Mouse (Mus musculus): Measurements from ENCODE around the gene 4933424G06Rik.
A peak's percentile ranks its signal among the peaks of the same experiment; 100 is the strongest.

4933424G06Rik gene

DNA sequence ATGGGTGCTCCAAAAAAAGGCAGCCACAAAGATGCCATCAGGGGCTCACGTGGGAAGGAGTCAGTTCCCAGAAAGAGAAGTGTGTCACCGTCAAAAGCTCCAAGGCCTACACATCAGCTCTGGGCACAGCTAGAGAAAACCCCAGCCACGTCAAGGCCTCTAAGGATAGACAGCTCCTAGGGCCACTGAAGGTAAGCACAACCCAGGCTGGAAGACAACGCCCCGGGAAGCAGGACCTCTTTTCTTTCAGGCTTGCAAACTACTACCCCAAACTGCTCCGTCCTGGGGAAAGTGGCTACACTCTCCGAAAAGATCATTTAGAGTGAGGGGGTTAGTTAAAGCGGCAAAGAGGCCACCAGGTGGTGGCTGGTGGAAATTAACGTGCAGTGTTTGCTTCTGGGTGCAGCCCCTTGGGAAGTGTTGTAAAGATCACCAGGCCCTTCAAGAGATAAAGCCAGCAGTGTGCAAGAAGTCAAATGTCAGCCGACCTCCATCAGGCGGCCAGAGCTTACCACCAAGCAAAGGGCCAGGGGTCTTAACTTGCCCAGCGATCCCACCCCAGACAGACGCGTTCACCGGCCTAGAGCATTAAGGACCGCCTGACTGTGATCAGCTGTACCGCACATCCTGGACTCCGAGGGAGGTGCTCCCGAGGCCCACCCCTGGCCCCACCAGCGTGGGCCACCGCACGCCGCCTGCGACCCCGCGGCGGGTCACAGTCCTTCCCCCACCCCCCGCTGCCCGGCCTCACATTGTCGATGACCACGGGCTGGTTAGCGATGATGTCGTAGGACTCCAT, 695 bp upstream of the 4933424G06Rik start:
- DNase-seq (ENCODE audit: low spot score in 2 of 2), result peak in 1 of 2 experiments; percentile 45

DNA sequence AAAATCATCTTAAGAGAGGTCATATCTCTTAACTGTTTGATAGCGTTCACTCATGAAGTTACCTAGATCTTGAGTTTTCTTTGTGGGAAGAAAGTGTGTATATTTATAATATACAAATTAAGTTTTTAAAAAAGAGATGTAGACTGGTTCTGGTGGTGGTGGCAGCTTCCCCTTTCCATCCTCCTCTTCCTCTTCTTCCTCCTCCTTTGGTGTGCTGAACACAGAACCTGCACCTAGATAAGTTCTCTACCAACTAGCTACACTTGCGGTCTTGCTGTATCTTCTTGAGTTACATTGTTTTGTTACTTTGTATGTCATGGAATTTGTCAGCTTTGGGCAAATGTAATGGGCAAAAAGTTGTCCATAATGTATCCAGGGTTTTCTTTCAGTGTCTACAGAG, 1.2 kb downstream of the 4933424G06Rik start:
- DNase-seq (ENCODE audit: low spot score in 2 of 2), result no peak

DNA sequence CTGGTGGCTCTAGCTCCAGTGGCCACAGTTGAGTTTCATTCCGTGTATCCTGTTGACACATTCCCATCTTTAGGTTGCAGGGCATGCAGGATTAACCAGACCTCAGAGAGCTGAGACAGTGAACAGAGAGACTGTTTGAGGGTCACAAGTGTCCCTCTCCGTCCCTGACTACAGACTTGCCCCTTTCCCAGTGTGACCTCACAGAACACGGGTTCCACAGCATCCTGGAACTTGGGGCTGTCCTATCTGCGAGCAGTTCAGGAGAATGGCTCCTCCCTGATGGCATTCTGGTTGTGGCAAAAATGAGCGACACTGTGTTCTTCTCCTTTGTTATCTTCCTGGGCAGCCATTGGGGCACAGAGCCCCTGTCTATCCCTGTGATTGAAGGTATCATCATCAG, 4.4 kb downstream of the 4933424G06Rik start, which contains the start of gene Actr1b:
Gene Actr1b (minus strand): TSS at position 112 of the 400 bp plus-strand sequence.
- no peak for DNase-seq (ENCODE audit: low spot score in 2 of 2)

DNA sequence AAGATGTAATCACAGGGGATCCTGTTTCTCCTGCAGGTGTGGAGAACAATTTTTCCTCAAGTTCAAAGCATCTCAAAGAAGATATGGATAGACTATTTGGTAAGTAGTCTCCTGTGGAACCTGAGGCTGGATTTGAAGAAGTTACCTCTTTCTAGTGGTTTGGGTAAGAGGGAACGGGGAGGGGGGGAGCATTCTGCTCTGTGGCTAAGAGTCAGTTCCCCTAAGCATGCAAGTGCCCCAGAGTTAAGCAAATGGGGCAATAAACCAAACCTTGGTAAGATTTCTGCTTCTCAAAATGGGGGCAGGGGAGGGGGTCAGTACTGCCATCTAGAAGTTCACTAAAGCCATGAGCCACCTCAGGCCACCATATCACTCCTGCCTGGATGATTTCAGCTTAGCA, 8.8 kb downstream of the 4933424G06Rik start:
- no peak for DNase-seq (ENCODE audit: low spot score in 2 of 2)

DNA sequence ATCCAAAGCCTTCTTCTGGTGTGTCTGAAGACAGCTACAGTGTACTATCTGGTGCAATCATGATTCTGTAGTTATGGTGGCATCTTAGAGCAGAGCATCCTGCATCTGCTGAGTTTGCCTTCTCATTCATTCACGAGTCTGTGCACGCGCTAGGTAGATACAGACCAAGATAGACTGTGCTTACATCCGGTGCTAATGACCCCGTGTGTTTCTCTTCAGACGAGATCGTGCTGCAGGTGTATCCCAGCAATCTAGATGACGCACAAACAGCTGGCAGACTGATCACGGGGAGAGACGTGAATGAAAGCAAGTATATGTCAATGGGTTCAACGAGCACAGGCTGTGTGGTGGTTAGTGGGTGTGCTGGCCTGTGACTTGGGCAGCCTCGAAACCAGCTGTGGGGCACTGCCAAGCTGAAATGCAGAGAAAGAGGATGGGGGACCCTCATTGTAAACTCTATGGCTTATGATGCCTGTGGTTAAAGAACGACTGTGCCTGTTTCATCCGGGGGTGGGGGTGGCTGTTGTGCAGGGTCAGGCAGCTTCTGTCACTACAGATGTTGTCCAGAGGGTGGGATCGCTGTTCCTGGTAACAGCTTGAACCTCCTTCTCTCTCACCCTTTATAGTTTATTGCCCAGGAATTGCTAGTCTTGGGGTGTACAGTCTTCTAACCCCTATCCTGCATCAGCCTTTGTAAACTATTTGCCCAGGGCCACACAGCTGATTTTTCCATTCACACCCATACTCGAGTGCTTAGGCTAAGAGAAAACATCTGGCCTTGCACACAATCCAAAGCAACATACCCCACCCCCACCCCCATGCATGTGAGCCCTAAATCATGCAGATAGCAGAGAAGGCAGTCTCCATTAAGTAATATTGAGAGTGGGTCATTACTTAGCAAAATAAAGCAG, 13.5 kb downstream of the 4933424G06Rik start:
- DNase-seq (ENCODE audit: low spot score in 2 of 2), result no peak

DNA sequence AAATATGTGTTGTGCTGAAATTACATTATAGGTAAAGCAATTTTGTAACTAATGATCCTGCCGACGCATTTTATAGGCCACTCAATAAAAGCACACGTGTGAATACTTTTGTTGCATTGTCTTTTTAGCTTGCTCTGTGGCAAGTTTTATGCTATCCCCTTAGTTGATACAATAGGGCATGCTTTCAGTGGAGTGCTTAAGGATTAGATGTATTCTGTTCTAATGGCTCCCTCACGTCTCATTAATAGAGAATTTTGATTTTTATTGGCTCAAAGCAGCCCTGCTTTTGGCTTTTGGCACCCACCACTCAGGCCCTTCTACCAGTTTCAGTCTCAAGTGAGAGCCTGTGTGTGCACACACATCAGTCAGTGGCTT, 14.1 kb downstream of the 4933424G06Rik start:
- no peak for DNase-seq (ENCODE audit: low spot score in 2 of 2)

DNA sequence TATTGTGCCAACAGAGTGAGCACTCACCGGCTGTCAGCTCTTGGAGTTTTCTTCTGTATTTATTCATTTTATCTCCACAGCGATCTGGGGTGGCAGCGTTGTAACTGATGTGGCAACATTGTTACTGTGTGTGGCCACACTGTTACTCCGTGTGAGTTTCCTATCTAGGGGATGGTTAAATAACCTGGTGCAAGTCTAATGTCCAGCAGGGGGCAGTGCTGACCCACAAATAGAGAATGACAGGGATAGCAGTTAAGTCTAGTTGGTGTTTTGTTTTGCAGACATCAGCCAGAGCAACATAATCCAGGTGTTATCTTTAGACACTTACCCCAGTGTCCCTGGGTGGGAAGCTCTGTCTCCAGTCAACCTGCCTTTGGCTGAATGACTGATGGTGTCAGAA, 27.4 kb downstream of the 4933424G06Rik start:
- peak; percentile 57 to 67 for DNase-seq (ENCODE audit: low spot score in 2 of 2)

DNA sequence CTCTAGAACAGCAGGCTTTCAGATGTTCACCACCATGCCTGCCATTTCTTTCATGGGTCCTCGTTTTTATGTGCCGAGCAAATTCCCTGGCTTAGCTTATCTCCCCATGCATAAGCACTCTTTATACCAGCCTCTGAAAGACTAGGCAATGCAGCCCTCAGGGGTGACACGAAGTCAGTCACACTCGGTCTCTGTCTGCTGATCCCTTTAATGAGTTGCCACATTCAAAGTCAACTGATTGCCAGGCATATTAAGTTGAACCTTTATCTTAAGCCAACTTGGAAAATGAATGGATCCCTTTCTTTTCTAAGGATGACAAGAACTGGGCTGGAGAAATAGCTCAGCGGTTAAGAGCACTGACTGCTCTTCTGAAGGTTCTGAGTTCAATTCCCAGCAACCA, 29.3 kb downstream of the 4933424G06Rik start:
- DNase-seq (ENCODE audit: low spot score in 2 of 2), result no peak

DNA sequence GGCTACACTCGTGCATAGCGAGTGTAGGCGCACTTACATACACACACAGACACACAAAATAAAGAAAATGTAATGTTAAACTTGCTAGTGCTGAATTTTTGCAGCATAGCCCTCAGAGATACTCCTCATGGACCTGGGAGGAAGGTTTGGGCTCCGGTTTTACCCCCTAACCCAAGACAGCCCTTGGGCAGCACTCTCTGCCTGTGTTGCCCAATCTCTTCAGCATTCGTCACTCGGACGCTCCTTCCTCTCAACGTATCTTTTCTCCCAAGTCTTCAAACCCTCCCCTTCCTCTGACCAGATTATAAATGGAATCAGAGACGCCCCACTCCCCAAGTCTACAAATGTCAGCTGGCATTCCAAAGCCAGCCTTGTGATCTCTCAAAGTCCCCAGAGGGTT, 33.1 kb downstream of the 4933424G06Rik start:
- no peak for DNase-seq (ENCODE audit: low spot score in 2 of 2)

DNA sequence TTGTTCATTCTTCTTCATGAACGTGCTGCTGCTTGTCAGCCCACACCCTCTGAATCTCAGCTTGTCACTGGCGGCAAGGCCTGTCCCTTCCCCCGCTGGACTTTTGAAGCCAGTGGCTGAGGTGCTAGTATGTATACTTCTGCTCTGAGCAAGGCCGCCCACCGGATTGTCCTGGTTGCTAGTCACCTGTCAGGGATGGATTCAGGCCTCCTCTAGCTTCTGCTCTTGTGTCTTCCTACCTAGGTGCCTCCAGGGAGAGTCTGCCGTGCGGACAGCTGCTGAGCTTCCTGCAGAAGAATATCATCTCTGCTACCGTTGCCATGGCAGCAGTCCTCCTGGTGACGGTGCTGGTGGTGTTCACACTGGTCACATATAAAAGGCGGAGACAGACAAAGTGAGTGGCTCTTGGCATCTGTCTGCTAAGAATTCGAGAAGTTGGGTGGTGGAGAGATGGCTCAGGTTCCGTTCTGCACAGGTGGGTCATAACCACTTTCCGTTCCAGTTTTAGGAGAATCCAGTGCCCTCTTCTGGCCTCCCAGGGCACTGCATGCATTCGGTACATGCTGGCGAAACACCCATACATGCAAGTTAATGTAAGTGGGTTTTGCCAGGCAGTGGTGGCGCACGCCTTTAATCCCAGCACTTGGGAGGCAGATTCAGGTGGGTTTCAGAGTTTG, 34.5 kb downstream of the 4933424G06Rik start:
- peak; percentile 68 for DNase-seq (ENCODE audit: low spot score in 2 of 2)

DNA sequence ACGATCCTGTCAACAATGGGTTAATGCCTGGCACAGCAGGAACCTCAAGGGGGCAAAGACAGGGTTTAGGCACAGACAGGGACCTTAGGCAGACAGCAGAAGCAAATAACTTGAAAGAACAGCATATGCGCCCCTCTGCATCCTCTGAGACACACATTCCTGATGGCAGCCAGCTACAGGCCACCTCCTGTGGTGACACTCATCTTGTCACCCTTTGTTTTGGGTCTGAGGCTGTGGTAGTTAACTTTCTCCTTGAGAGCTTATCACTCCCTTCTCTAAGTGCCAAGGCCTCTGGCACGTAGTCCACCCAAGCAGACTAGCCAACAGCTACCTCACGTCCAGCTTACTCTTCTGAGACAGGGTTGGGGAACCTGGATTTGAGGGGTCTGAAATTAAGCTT, 35.7 kb downstream of the 4933424G06Rik start:
- no peak for DNase-seq (ENCODE audit: low spot score in 2 of 2)

DNA sequence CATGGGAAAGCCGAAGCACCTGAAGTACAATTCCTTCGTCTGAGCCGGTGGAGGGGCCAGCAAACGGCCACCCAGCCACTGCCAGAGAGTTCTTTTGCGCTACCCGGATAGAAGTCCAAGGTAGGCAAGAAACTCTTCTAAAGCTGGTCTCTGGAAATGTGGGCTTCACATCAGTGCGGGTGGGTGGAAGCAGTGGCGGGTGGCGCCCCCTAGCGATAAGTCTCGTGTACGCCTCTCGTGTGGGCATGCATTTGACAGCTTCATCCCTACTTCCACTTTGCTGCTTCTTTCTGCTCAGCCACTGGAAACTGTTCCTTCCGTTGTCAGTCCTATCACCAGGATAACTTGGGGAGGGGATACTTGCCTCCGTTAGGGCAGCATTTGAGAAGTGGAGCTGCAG, 36.5 kb downstream of the 4933424G06Rik start:
- DNase-seq (ENCODE audit: low spot score in 2 of 2), result peak in 1 of 2 experiments; percentile 20

DNA sequence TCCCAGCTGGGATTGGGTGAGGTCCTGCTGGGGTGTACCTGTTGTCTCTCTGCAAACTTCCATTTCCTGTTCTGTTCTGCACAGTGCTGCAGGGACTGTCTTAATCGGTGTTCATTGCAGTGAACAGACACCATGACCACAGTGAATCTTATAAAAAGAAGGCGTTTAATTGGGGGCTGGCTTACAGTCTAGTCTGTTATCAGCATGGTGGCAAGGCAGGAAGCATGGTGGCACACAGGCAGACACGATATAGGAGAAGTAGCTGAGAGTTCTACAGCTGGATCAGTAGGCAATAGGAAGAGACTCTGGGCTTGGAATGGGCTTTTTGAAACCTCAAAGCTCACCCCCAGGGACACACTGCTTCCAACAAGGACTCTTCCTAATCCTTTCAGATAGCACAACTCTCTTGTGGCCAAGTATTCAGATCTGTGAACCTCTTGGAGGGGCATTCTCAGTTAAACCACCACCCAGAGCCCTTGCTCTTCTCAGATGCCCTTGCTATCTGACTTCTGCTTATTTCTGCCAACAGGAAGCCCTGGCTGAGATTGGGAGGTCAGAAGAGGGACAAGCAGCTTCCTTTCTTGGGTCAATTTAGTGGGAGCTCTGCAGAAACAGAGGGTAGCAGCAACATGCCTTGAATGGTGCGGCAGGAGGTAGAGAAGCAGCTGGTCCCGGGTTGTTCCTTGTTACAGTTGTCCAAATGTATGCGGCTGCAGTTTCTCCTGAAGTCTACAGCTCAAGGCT, 44.2 kb downstream of the 4933424G06Rik start:
- no peak for DNase-seq (ENCODE audit: low spot score in 2 of 2)

DNA sequence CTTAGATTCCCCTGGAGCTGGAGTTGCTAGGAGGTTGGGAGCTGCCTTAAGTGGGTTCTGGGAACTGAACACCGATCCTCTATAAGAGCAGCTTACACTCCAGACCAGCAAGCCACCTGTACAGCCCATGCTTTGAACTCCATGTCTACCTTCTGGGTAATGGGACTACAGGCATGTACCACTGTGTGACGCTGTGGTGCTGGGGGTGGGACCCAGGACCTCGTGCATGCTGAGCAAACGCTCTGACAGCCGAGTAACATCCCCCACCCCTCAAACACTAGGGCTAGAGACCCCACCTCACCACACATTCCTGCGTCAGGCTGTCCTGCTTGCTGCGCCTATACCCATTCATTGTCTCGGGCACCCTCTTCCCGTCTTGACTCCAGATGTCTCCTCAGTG, 48.6 kb downstream of the 4933424G06Rik start:
- no peak for DNase-seq (ENCODE audit: low spot score in 2 of 2)

DNA sequence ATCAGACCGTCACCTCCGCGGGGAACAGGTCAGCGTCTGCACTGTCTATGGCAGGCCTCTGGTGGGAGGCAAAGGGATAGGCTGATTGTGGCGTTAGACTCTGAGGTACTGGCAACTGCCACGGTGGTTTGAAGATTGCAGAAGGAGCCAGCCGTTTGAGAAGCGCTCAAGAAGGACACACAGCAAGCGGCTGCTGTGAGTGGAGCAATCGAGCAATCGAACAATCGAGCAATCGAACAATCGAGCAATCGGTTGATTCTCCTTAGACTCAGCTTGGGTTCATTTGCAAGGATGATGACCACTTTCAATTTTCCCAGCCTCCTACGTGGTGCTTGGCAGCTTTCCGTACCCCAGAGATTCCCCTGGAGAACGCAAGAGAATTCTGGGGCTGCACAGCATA, 49.1 kb downstream of the 4933424G06Rik start:
- DNase-seq (ENCODE audit: low spot score in 2 of 2), result no peak

DNA sequence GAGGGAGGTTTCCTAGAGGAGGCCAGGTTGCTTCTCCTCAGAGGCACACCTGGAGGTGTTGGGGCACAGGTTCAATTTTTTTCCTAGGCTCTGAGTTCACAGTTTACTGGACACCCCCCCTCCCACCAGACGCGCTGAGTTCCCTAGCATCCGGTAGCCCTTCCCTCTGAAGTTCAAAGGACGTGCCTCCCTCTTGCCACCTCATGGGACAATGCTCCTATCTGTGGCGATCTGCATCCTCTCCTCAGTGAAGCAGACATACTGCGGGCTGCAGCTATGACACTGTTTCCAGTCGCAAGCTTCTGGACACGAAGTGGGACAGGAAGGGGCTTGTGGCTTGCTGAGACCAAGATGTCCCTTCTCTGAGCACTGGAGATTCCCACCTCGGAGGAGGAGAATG, 50.5 kb downstream of the 4933424G06Rik start:
- no peak for DNase-seq (ENCODE audit: low spot score in 2 of 2)

DNA sequence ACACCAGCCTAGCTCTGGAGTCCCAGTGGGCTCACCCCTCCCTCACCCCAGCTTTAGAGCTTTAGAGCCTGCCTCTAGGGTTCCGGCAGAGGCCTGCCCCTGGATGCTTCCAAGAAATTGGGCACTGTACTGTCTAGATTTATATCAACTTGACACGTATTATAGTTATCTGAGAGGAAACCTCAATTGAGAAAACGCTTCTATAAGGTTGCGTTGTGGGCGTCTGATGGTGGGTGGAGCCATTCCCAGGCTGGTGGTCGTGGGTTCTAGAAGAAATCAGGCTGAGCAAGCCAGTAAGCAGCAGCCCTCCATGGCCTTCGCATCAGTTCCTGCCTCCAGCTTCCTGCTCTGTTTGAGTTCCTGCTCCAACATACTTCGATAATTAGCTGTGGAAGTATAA, 51.1 kb downstream of the 4933424G06Rik start:
- DNase-seq (ENCODE audit: low spot score in 2 of 2), result no peak

DNA sequence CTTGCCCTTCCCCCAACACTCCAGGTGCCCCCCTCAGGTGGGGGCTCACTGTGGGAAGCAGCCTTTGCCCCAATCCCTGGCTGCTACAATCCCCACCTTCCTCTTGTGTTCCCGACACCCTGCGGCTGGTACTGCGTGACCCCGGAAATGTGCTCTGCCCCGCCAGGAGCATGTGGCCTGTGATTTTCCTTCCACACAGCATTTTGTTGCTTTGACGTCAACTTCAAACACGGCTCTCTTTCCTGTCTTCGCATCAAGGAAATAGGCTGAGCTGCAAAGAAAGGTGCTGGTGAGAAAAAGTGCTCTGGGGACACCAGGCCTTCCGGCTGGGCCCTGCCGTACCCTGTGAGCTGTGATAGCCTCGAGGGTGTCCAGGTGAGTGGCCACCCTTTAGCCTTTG, 51.6 kb downstream of the 4933424G06Rik start, which contains the start of gene Zap70:
Gene Zap70 (plus strand): TSS at position 231 of the 400 bp plus-strand sequence.
- DNase-seq (ENCODE audit: low spot score in 2 of 2), result no peak

DNA sequence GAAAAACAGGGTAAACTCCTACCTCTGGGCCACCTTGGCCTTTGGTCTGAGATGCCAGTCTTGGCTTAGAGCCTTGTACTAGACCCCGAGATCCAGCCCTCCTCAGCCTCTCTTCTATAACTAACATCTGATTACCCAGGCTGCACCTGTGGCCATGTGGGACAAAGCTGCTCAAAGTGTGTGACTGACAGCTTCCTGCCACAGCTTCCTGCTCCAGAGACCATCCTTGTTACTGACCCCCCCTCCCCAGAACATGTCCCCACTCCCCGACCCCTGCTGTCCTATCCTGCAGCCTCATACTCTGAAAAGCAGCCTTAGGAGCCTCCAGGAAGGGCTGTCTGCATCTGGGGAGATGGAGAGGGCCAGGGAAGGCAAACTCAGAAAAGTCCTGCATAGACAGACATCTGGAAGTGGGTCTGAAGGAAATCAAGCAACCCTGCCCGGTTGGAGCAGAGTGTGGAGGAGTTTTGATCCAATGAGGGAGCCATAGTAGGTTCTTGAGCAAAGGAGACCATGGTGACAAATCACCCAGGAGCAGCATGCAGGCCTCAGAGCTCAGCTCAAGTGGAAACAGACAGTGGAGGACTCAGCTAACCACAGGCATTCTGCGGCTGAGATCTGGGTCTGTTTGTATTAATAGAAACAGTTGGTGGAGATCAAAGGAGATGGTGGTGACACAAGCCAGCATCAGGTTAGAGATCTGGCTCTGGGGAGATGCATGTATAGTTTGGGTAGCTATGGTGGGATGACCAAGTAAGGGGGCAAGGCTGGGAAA, 56.7 kb downstream of the 4933424G06Rik start:
- no peak for DNase-seq (ENCODE audit: low spot score in 2 of 2)

DNA sequence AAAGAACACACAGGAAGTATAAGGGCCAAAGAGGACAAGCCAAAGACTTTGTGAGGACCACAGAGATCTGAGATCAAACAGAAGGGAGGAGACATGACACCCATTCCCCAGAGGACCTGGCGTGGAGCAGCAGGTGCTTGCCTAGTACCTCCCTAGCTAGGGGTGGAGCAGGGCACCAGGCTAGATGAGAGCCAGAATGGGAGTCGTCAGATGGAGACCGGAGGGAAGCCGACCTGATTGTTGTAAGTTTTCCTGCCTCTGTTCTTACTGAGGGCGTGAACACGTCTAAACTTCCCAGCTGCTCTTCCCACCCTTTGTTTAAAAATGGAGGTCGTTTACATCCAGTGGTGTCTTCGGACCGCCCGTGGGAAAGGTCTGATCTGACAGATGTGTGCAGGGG, 57.4 kb downstream of the 4933424G06Rik start:
- DNase-seq (ENCODE audit: low spot score in 2 of 2), result no peak

DNA sequence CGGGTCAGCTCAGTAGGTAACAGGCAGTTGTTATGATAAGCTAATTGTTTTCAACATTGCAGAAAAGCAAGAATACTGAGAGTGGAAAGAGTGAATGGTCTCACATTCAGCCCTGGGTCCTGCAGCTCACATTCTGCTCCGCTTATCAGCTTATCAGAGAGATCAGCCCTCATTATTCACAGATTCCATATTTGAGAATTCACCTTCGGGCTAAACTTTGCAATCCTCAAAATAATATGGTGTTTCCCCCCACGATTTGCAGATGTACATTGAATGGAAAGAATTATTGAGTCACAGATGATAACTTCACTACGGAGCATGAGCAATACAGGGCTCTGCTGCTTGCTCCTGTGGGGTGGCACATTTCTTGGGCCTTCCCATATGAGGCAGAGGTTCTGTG, 58.8 kb downstream of the 4933424G06Rik start:
- no peak for DNase-seq (ENCODE audit: low spot score in 2 of 2)

Measured in frontal cortex, postnatal 10 days (tissue).